In the genomic region with DNA sequence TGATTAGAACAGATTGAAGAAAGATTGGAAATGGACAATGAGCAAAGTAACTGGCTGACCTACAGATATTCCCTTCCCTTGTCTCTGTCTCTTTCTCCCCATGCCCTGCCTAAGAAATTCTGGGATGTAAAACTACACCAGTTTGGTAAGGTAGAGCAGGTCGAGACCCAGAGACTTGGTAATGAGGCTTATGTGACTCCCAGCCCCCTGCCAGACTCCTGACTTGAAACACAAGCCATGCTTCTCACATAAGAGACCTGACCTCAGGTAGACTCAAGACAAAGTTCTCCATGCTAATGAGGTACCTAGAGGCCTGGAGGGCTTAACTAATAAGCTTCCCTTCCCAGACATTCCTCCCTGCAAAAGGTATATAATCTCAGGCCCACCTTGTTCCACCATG, we compare ENCODE assay signal across 21 mouse cellular contexts.
A peak's percentile ranks its signal among the peaks of the same experiment; 100 is the strongest.
DNase-seq lines count a peak whose midpoint lies in the region; ATAC-seq lines count a peak whose summit lies in the region.
"Had no signal": no experiment of that assay in that cellular context is flagged by ENCODE, and none has a peak within 500 bp of the region (broad histone marks: within the 10 kb centered on the region; RNA-seq: fewer than 3 reads in every experiment).

No protein-coding gene starts in this region.

- H3K27ac ChIP-seq in midbrain, embryonic 11.5 days (ENCODE audit: low read depth, low read length): no peak overlapping the region
- H3K27ac ChIP-seq in midbrain, embryonic 13.5 days: no peak overlapping the region
- no peak overlapping the region for H3K27ac ChIP-seq in midbrain, embryonic 12.5 days (replicated peaks)
- no peak overlapping the region for H3K27ac ChIP-seq in midbrain, embryonic 10.5 days (replicated peaks)

- no peaks in the 10 kb centered on the region for H3K27me3 ChIP-seq in midbrain, embryonic 11.5 days (ENCODE audit: control insufficient read depth, insufficient read depth, low read length)
- H3K27me3 ChIP-seq in midbrain, embryonic 13.5 days: no peaks in the 10 kb centered on the region
- H3K27me3 ChIP-seq in midbrain, embryonic 12.5 days: no peaks in the 10 kb centered on the region
- H3K27me3 ChIP-seq in midbrain, embryonic 10.5 days (ENCODE audit: low read depth, poor library complexity, severe bottlenecking): no peaks in the 10 kb centered on the region
- H3K27me3 ChIP-seq: CH12.LX, Patski had no signal

- H3K9ac ChIP-seq in midbrain, embryonic 11.5 days (ENCODE audit: low read length): no peak overlapping the region
- H3K9ac ChIP-seq in midbrain, embryonic 13.5 days (replicated peaks): no peak overlapping the region
- no peak overlapping the region for H3K9ac ChIP-seq in midbrain, embryonic 12.5 days (replicated peaks)

- peak; percentile 77 for DNase-seq in heart, adult 11 months
- no peak for DNase-seq in heart, adult 18-20 months
- peak; percentile 75 for DNase-seq in midbrain, embryonic 11.5 days (ENCODE audit: low spot score, missing footprints)
- DNase-seq in midbrain, embryonic 10.5 days (ENCODE audit: low spot score): no peak
- DNase-seq: adrenal gland, adult 2 months; adrenal gland, adult 8-10 months; adrenal gland, postnatal 10 days; adrenal gland, postnatal 14 days; adrenal gland, postnatal 25 days; adrenal gland, postnatal 36 days; B cell, adult 2 months; cerebellum, adult 11 months; cerebellum, adult 11-12 months; cerebellum, adult 18-20 months had no signal

- H3K4me1 ChIP-seq in midbrain, embryonic 11.5 days (ENCODE audit: control insufficient read depth, insufficient read depth, low read length): no peaks in the 10 kb centered on the region
- H3K4me1 ChIP-seq in midbrain, embryonic 13.5 days (replicated peaks): no peaks in the 10 kb centered on the region
- no peaks in the 10 kb centered on the region for H3K4me1 ChIP-seq in midbrain, embryonic 12.5 days
- no peaks in the 10 kb centered on the region for H3K4me1 ChIP-seq in midbrain, embryonic 10.5 days

- no peak overlapping the region for H3K4me3 ChIP-seq in midbrain, embryonic 11.5 days (ENCODE audit: low read depth, low read length)
- no peak overlapping the region for H3K4me3 ChIP-seq in midbrain, embryonic 13.5 days (replicated peaks)
- no peak overlapping the region for H3K4me3 ChIP-seq in midbrain, embryonic 12.5 days
- no peak overlapping the region for H3K4me3 ChIP-seq in midbrain, embryonic 10.5 days

- H3K4me2 ChIP-seq in midbrain, embryonic 11.5 days: no peak overlapping the region
- no peak overlapping the region for H3K4me2 ChIP-seq in midbrain, embryonic 13.5 days (replicated peaks)
- no peak overlapping the region for H3K4me2 ChIP-seq in midbrain, embryonic 12.5 days (replicated peaks)

- no peaks in the 10 kb centered on the region for H3K9me3 ChIP-seq in midbrain, embryonic 11.5 days (ENCODE audit: control insufficient read depth, low read length)
- H3K9me3 ChIP-seq in midbrain, embryonic 13.5 days: no peaks in the 10 kb centered on the region
- no peaks in the 10 kb centered on the region for H3K9me3 ChIP-seq in midbrain, embryonic 12.5 days
- H3K9me3 ChIP-seq in midbrain, embryonic 10.5 days (replicated peaks): no peaks in the 10 kb centered on the region
- H3K9me3 ChIP-seq: G1E had no signal

- no peaks in the 10 kb centered on the region for H3K36me3 ChIP-seq in midbrain, embryonic 11.5 days (ENCODE audit: control insufficient read depth, insufficient read depth, low read length)
- H3K36me3 ChIP-seq in midbrain, embryonic 13.5 days: no peaks in the 10 kb centered on the region
- no peaks in the 10 kb centered on the region for H3K36me3 ChIP-seq in midbrain, embryonic 12.5 days
- no peaks in the 10 kb centered on the region for H3K36me3 ChIP-seq in midbrain, embryonic 10.5 days
- H3K36me3 ChIP-seq: G1E had no signal

- 91% methylated on average over 1 of the region's 1 CpGs for WGBS in midbrain, embryonic 11.5 days
- WGBS in midbrain, embryonic 13.5 days: 79% methylated on average over 1 of the region's 1 CpGs
- 71% methylated on average over 1 of the region's 1 CpGs for WGBS in midbrain, embryonic 12.5 days
- 69% methylated on average over 1 of the region's 1 CpGs for WGBS in midbrain, embryonic 10.5 days

- no peak for ATAC-seq in midbrain, embryonic 11.5 days (ENCODE audit: low FRiP score)
- ATAC-seq in midbrain, embryonic 13.5 days: no peak
- ATAC-seq in midbrain, embryonic 12.5 days (ENCODE audit: low FRiP score, low read depth): 0 out of 2 replicates have a peak, but pooled peaks have one; percentile 4
- ATAC-seq: activated CD4-positive, CD25-positive, alpha-beta regulatory T cell, adult 4 months; CD4-positive, CD25-positive, alpha-beta regulatory T cell, adult 4 months; Patski had no signal

Comparison
In these comparisons a context has a peak if more than half of its experiments do, and no peak if none do; other contexts are left out.
1. DNase-seq: peak in heart, adult 11 months (single experiment) and midbrain, embryonic 11.5 days (single experiment); none in heart, adult 18-20 months (0 of 2) and midbrain, embryonic 10.5 days (single experiment).